Mouse (Mus musculus) activated CD4-positive, CD25-positive, alpha-beta regulatory T cell, adult 4 months (primary cell): Measurements from ENCODE around the gene Ptk7. TPM values are rescaled to one million over a fixed set of nuclear protein-coding genes. Genes with fewer than 3 reads are reported as not detected.

Experiments
- polyA plus RNA-seq, 2 experiments: library from polyadenylated mRNA; unstranded; fragments of 100-300 nt; shearing (Covaris generic); gene quantifications; one replicate each; pipeline ENCODE4 v1.2.1; 2017

The Ptk7 gene
- polyA plus RNA-seq, 2 experiments from 2014 or later: 0.22 TPM; not detected in 1

Other genes with a start within 250 kb of the Ptk7 start
- gene Zfp318, start 245.8 kb downstream of the Ptk7 start, polyA plus RNA-seq: 1 to 10 TPM; 5.4 TPM
- not detected for gene Crip3, start 200.6 kb downstream of the Ptk7 start, polyA plus RNA-seq
- not detected for gene Slc22a7, start 191.0 kb downstream of the Ptk7 start, polyA plus RNA-seq
- gene Ttbk1, start 141.8 kb downstream of the Ptk7 start, polyA plus RNA-seq: 1 to 10 TPM in 1 of 2 experiments, under 1 TPM in 1; 0.49 to 1.5 TPM
- 10 to 100 TPM; 11.1 to 13.4 TPM for gene Dnph1, start 132.8 kb downstream of the Ptk7 start, polyA plus RNA-seq
- 1 to 10 TPM; 2.7 to 3.5 TPM for gene Cul9, start 83.1 kb downstream of the Ptk7 start, polyA plus RNA-seq
- gene Srf, start 73.3 kb downstream of the Ptk7 start, polyA plus RNA-seq: 10 to 100 TPM in 1 of 2 experiments, 1 to 10 TPM in 1; 6.3 to 10.9 TPM
- 10 to 100 TPM in 1 of 2 experiments, 1 to 10 TPM in 1; 5.6 to 11.2 TPM for gene Klc4, start 16.5 kb upstream of the Ptk7 start, polyA plus RNA-seq
- gene Mrpl2, start 16.7 kb upstream of the Ptk7 start, polyA plus RNA-seq: 10 to 100 TPM; 67.3 to 68.4 TPM
- 1 to 10 TPM; 2.8 to 4.1 TPM for gene Cul7, start 20.8 kb upstream of the Ptk7 start, polyA plus RNA-seq
- gene Rrp36, start 44.8 kb upstream of the Ptk7 start, polyA plus RNA-seq: 10 to 100 TPM; 44.0 to 48.0 TPM
- 100 to 1,000 TPM; 164 to 197 TPM for gene Mea1, start 49.3 kb upstream of the Ptk7 start, polyA plus RNA-seq
- gene Klhdc3, start 51.4 kb upstream of the Ptk7 start, polyA plus RNA-seq: 10 to 100 TPM; 22.0 to 28.7 TPM
- 10 to 100 TPM; 21.9 to 30.2 TPM for gene Ppp2r5d, start 75.6 kb upstream of the Ptk7 start, polyA plus RNA-seq
- gene Pex6, start 82.0 kb upstream of the Ptk7 start, polyA plus RNA-seq: 1 to 10 TPM; 2.9 to 4.0 TPM
- under 1 TPM; 0.54 to 0.83 TPM for gene Gnmt, start 99.7 kb upstream of the Ptk7 start, polyA plus RNA-seq
- gene Cnpy3, start 122.7 kb upstream of the Ptk7 start, polyA plus RNA-seq: 10 to 100 TPM; 19.2 to 21.6 TPM
- gene Ptcra, start 134.2 kb upstream of the Ptk7 start, polyA plus RNA-seq: not detected
- gene 2310039H08Rik, start 143.1 kb upstream of the Ptk7 start, polyA plus RNA-seq: 10 to 100 TPM; 20.0 to 25.1 TPM
- 100 to 1,000 TPM; 144 to 146 TPM for gene Rpl7l1, start 153.2 kb upstream of the Ptk7 start, polyA plus RNA-seq
- gene Bicral, start 229.0 kb upstream of the Ptk7 start, polyA plus RNA-seq: 1 to 10 TPM; 8.3 to 8.5 TPM